Mouse (Mus musculus): ENCODE results near the gene Stard3. TPM values are rescaled to one million over a fixed set of nuclear protein-coding genes. Genes with fewer than 3 reads are reported as not detected.

The Stard3 gene
- polyA plus RNA-seq, 1 experiment from 2014 or later, result 37.2 TPM

DNA sequence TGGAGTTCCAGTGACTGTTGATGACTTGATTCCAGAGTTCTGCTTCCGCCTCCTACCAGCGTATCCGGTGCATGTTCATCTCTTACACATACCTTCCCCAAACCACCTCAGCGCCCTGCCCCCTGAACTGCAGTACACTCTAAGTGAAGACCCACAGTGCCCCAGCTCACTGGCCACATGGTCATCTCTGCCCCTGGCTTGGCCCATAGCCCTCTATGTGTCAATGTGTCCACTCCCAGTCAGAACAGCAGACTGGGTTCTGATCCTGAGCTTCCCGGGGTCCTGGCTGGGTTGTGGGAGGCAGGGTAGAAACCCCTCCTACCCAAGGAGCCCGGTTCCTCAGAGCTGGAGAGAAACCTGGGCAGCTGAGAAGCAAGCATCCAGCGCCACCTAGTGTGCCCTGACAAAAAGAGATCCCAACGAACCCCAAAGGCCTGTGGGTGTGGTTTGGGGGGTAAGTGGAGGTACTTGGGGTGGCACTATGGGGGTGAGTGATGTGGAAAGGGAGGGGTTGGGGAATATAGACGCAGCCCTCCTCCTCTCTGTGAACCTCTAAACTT, 31.1 kb downstream of the Stard3 start:
- no peak for ATAC-seq (ENCODE audit: extremely low read depth, insufficient number of reproducible peaks, low FRiP score, low TSS enrichment)
- Histone ChIP-seq H3K36me3 (no peaks in the 10 kb centered on the region), H3K4me1 (peaks cover 95% of the 10 kb centered on the region), H3K4me2 (no peak overlapping the region), H3K27me3 (replicated peaks) (peaks cover 59% of the 10 kb centered on the region), H3K9me3 (no peaks in the 10 kb centered on the region), H3K4me3 (no peak overlapping the region), H3K9ac (peak overlapping the region; percentile 88), H3K27ac (replicated peaks) (no peak overlapping the region; the same call in 1 of the 2 replicates)
- 28% methylated on average over 9 of the region's 9 CpGs for WGBS

DNA sequence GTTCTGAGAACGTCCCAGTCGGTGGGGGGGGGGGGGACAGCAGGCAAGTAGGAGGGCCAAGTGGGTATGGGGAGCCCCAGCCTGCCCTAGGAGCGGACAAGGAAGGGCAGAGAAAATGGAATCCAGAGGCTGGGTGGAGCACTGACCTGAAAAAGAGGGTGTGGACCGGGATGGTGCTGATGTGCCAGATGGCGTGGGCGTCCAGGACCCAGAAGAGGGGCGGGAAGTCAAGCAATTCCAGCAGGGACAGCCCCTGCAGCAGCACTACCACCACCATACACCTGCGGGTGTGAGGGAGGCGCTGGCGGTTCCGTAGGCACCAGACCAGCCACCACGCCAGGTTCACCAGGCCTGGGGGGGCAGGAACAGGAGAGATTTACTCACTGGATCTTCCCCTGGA, 32.0 kb downstream of the Stard3 start:
- H3K9me3 ChIP-seq, result no peaks in the 10 kb centered on the region
- H3K36me3 ChIP-seq, result no peaks in the 10 kb centered on the region
- 77% methylated on average over 12 of the region's 12 CpGs for WGBS
- H3K9ac ChIP-seq, result 0 out of 2 replicates have a peak overlapping the region, but pooled peaks have one; percentile 0
- peaks cover 53% of the 10 kb centered on the region for H3K27me3 ChIP-seq (replicated peaks)
- no peak overlapping the region for H3K27ac ChIP-seq (replicated peaks)
- peaks cover 95% of the 10 kb centered on the region for H3K4me1 ChIP-seq
- H3K4me2 ChIP-seq, result no peak overlapping the region
- H3K4me3 ChIP-seq, result no peak overlapping the region
- ATAC-seq (ENCODE audit: extremely low read depth, insufficient number of reproducible peaks, low FRiP score, low TSS enrichment), result no peak

GRCm38 (mm10) chr11:98392034-98392433, 33.9 kb downstream of the Stard3 start:
- Histone ChIP-seq H3K9me3 (no peaks in the 10 kb centered on the region), H3K27me3 (replicated peaks) (peaks cover 34% of the 10 kb centered on the region), H3K4me3 (no peak overlapping the region), H3K4me1 (peaks cover 84% of the 10 kb centered on the region), H3K27ac (replicated peaks) (peak overlapping the region; percentile 99), H3K4me2 (no peak overlapping the region), H3K9ac (peak overlapping the region; percentile 73), H3K36me3 (peaks cover 5% of the 10 kb centered on the region; the same call in 1 of the 2 replicates)
- no peak for ATAC-seq (ENCODE audit: extremely low read depth, insufficient number of reproducible peaks, low FRiP score, low TSS enrichment)
- 16% methylated on average over 8 of the region's 8 CpGs for WGBS

- H3K36me3 ChIP-seq, result peaks cover 11% of the 10 kb centered on the region
- peaks cover 28% of the 10 kb centered on the region for H3K27me3 ChIP-seq (replicated peaks)
- WGBS, result 14% methylated on average over 4 of the region's 4 CpGs
- peak overlapping the region; percentile 5 for H3K4me2 ChIP-seq
- H3K9me3 ChIP-seq, result no peaks in the 10 kb centered on the region
- ATAC-seq (ENCODE audit: extremely low read depth, insufficient number of reproducible peaks, low FRiP score, low TSS enrichment), result no peak
- H3K27ac ChIP-seq (replicated peaks), result peak overlapping the region; percentile 99
- peak overlapping the region; percentile 73 for H3K9ac ChIP-seq
- H3K4me3 ChIP-seq, result no peak overlapping the region
- H3K4me1 ChIP-seq, result peaks cover 78% of the 10 kb centered on the region
These were observed 34.5 kb downstream of the Stard3 start for GRCm38 (mm10) chr11:98392645-98393044.

DNA sequence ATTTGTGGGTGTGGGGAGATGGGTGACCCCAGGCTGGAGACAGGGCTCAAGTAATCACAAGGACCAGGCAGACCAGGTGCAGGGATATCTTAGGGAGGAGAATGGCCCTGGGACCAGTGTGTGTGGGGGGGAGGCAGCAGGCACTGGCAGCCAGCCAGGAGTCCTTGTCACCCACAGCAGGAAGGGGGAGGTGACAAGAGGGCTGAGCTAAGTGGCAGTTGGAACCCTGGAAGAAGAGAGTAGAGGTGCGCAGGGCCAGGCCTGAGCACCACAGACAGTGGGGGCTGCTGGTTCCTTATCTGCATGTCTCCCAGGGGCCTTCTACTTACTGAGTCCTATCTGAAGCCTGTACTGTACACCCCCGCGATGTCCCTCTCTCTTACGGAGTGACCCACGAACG, 35.1 kb downstream of the Stard3 start:
- H3K4me1 ChIP-seq, result peaks cover 71% of the 10 kb centered on the region
- peak overlapping the region; percentile 99 for H3K27ac ChIP-seq (replicated peaks)
- peaks cover 15% of the 10 kb centered on the region for H3K36me3 ChIP-seq
- no peak overlapping the region for H3K4me3 ChIP-seq
- WGBS, result 11% methylated on average over 6 of the region's 6 CpGs
- H3K9me3 ChIP-seq, result no peaks in the 10 kb centered on the region
- peak overlapping the region; percentile 48 for H3K9ac ChIP-seq
- peaks cover 21% of the 10 kb centered on the region for H3K27me3 ChIP-seq (replicated peaks)
- ATAC-seq (ENCODE audit: extremely low read depth, insufficient number of reproducible peaks, low FRiP score, low TSS enrichment), result peak; percentile 51
- peak overlapping the region; percentile 46 for H3K4me2 ChIP-seq

DNA sequence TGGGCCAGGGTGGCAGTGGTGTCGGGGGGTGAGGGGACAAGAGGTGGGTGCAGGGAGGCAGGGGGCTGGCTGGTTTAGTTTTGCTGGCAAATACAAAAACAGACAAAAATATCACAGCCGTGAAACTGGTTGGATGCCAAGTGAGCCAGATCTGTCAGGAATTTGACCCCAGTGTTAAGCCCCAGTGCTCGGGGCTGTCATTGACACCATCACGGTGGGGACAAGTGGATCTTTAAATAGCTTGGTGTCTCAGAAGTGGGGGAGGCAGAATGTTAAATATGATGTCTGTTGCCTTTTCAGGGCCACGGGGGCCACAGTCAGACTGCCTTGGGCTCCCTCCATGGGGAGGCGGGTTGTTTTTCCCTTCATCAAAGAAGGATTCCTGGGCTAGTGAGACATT, 36.1 kb downstream of the Stard3 start:
- ATAC-seq (ENCODE audit: extremely low read depth, insufficient number of reproducible peaks, low FRiP score, low TSS enrichment), result peak; percentile 25; the same call in 1 of the 2 replicates
- H3K27me3 ChIP-seq (replicated peaks), result peaks cover 16% of the 10 kb centered on the region
- H3K4me1 ChIP-seq, result peaks cover 63% of the 10 kb centered on the region
- H3K4me3 ChIP-seq, result 0 out of 2 replicates have a peak overlapping the region, but pooled peaks have one; percentile 2
- peak overlapping the region; percentile 58; the same call in 1 of the 2 replicates for H3K9ac ChIP-seq
- no peaks in the 10 kb centered on the region for H3K9me3 ChIP-seq
- H3K27ac ChIP-seq (replicated peaks), result peak overlapping the region; percentile 99
- 16% methylated on average over 6 of the region's 6 CpGs for WGBS
- H3K36me3 ChIP-seq, result peaks cover 18% of the 10 kb centered on the region
- H3K4me2 ChIP-seq, result peak overlapping the region; percentile 46

- peak overlapping the region; percentile 99 for H3K27ac ChIP-seq (replicated peaks)
- H3K4me1 ChIP-seq, result peaks cover 63% of the 10 kb centered on the region
- peak overlapping the region; percentile 46 for H3K4me2 ChIP-seq
- ATAC-seq (ENCODE audit: extremely low read depth, insufficient number of reproducible peaks, low FRiP score, low TSS enrichment), result no peak
- peaks cover 11% of the 10 kb centered on the region for H3K27me3 ChIP-seq (replicated peaks)
- H3K9ac ChIP-seq, result peak overlapping the region; percentile 58
- WGBS, result 24% methylated on average over 4 of the region's 4 CpGs
- peaks cover 18% of the 10 kb centered on the region for H3K36me3 ChIP-seq
- H3K9me3 ChIP-seq, result no peaks in the 10 kb centered on the region
- no peak overlapping the region for H3K4me3 ChIP-seq
These were observed 36.9 kb downstream of the Stard3 start for GRCm38 (mm10) chr11:98395041-98395440.

- WGBS, result 81% methylated on average over 7 of the region's 7 CpGs
- H3K4me1 ChIP-seq, result peaks cover 46% of the 10 kb centered on the region
- H3K4me3 ChIP-seq, result no peak overlapping the region
- no peaks in the 10 kb centered on the region for H3K9me3 ChIP-seq
- ATAC-seq (ENCODE audit: extremely low read depth, insufficient number of reproducible peaks, low FRiP score, low TSS enrichment), result no peak
- peaks cover 2% of the 10 kb centered on the region; the same call in 1 of the 2 replicates for H3K27me3 ChIP-seq (replicated peaks)
- H3K36me3 ChIP-seq, result peaks cover 18% of the 10 kb centered on the region
- no peak overlapping the region for H3K9ac ChIP-seq
- H3K27ac ChIP-seq (replicated peaks), result no peak overlapping the region
- no peak overlapping the region for H3K4me2 ChIP-seq
These were observed 39.8 kb downstream of the Stard3 start for GRCm38 (mm10) chr11:98397946-98398345.

DNA sequence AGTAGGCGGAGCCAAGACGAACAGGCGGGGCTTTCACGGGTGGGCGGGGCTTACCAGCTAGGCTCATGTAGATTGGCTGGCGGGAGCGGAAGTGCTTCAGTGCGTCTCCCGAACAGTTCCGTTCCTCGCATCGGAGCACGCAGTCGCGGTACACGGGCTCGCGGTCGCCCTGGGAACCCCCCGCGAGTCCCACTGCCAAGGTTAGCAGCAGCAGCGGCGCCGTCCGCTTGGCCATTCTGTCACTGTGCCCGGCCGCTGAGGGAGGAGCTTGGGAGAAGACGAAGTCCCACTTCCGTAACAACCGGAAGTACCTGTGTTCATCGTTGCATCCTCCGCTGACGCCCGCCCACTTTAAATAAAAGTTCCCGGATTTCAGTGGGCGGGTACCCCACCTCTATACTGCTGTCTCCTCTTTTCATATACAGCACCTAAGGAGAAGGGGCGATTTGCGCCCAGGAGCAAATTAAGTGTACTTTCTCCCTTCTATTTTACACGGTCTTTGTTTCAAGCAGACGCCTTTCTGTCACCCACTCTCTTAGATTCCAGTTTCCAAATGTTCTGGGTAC, 42.1 kb downstream of the Stard3 start, which contains the start of gene Pgap3:
TSS of gene Pgap3 (minus strand) at position 330 of the 566 bp plus-strand sequence.
- Histone ChIP-seq H3K36me3 (peaks cover 18% of the 10 kb centered on the region), H3K4me3 (peak within 1 kb of the TSS; percentile 67), H3K9ac (peak within 1 kb of the TSS; percentile 83), H3K9me3 (no peaks in the 10 kb centered on the region), H3K4me1 (peaks cover 23% of the 10 kb centered on the region), H3K27ac (replicated peaks) (peak within 1 kb of the TSS; percentile 93), H3K27me3 (replicated peaks) (peaks cover 3% of the 10 kb centered on the region; the same call in 1 of the 2 replicates), H3K4me2 (peak within 1 kb of the TSS; percentile 89)
- under 1% methylated on average over 40 of the region's 40 CpGs for WGBS
- ATAC-seq (ENCODE audit: extremely low read depth, insufficient number of reproducible peaks, low FRiP score, low TSS enrichment), result peak; percentile 48; the same call in 1 of the 2 replicates

- H3K27me3 ChIP-seq (replicated peaks), result peaks cover 3% of the 10 kb centered on the region; the same call in 1 of the 2 replicates
- H3K4me3 ChIP-seq, result peak overlapping the region; percentile 67
- H3K4me1 ChIP-seq, result peaks cover 20% of the 10 kb centered on the region
- peak overlapping the region; percentile 83 for H3K9ac ChIP-seq
- peak overlapping the region; percentile 93 for H3K27ac ChIP-seq (replicated peaks)
- peaks cover 18% of the 10 kb centered on the region for H3K36me3 ChIP-seq
- peak overlapping the region; percentile 89 for H3K4me2 ChIP-seq
- no peaks in the 10 kb centered on the region for H3K9me3 ChIP-seq
- WGBS, result 49% methylated on average over 3 of the region's 3 CpGs
- ATAC-seq (ENCODE audit: extremely low read depth, insufficient number of reproducible peaks, low FRiP score, low TSS enrichment), result no peak
These were observed 42.6 kb downstream of the Stard3 start for GRCm38 (mm10) chr11:98400816-98401215.

- Histone ChIP-seq H3K27me3 (replicated peaks) (peaks cover 3% of the 10 kb centered on the region; the same call in 1 of the 2 replicates), H3K4me1 (peaks cover 21% of the 10 kb centered on the region), H3K4me3 (no peak overlapping the region), H3K36me3 (no peaks in the 10 kb centered on the region), H3K9ac (no peak overlapping the region), H3K9me3 (no peaks in the 10 kb centered on the region), H3K27ac (replicated peaks) (no peak overlapping the region), H3K4me2 (no peak overlapping the region)
- ATAC-seq (ENCODE audit: extremely low read depth, insufficient number of reproducible peaks, low FRiP score, low TSS enrichment), result no peak
- 66% methylated on average over 6 of the region's 6 CpGs for WGBS
These were observed 48.5 kb downstream of the Stard3 start for GRCm38 (mm10) chr11:98406621-98407020.
